Mouse (Mus musculus): Measurements from ENCODE around the gene Ypel5. TPM values are rescaled to one million over a fixed set of nuclear protein-coding genes. Genes with fewer than 3 reads are reported as not detected.

Gene Ypel5
- total RNA-seq, 4 experiments from 2014 or later: 78.4 to 101 (median 92.9) TPM

Other genes starting within 250 kb of the Ypel5 start
- gene Alk, start 231.8 kb upstream of the Ypel5 start, total RNA-seq (2022): under 1 TPM in 2 of 4 experiments, not detected in 2; 0.05 to 0.09 TPM
- gene Lbh, start 81.9 kb downstream of the Ypel5 start, total RNA-seq (2022): 10 to 100 TPM; 28.5 to 45.1 (median 37.6) TPM

Measured in adrenal gland, adult 8-10 months (tissue).